Mouse (Mus musculus): Measurements from ENCODE around the gene Pcyt2.

DNA sequence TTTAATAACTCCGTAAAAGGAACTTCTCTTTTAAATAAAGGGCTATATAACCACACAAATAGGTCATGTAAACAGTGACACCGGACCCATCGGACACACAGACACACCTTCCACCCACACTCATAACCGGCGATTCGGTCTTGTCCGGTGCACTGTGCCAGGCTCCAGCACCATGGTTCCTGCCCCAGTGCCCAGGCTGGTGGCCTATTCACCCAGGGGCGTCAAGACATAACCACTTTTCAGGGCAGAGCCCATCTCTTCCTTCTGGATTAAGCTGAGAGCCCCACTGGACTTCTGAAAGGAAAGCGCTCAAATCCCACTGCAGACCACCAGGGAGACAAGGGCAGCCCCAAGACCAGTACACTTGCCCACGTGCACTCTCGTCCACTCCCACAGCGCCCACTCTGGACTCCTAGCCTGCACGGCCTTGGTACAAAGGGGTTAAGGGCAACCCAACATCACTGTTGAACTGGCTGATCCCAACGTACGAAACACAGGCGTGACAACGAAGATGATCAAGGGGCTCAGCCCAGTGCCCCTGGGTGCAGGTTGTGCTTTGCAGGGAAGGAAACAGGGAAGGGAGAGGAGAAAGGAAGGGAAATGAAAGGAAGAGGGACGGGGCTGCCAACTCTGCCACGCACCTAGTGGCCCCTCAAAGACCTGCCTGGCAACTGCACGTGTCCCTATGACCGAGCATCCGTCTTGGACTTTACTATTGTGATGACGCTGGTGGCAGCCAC is 11.0 kb upstream of the Pcyt2 start:
- no peak for TF ChIP-seq GATA1 (IDR thresholded peaks at IDR 0.05; ENCODE audit: borderline replicate concordance, low read length)
- TF ChIP-seq FLI1 (IDR thresholded peaks at IDR 0.05; ENCODE audit: low read length) = no peak
